Mouse (Mus musculus) midbrain, embryonic 16.5 days (tissue): ENCODE measurements around the gene Dynlt1c. TPM values are rescaled to one million over a fixed set of nuclear protein-coding genes. Genes with fewer than 3 reads are reported as not detected.
"Not testable (repeated sequence)": the region's sequence is repeated elsewhere in the genome, so short reads cannot be mapped to it uniquely, and the experiment has no call there.

ENCODE experiments used
- ATAC-seq: fragments of 200-750 bp; cut with Nextera tagmentation; 2 replicates; pipeline ENCODE4 v1.8.0; 2017; ENCODE audit warnings: moderate TSS enrichment
- H3K27ac ChIP-seq: fragments of 300-500 bp; sonication (generic); 2 replicates; pipeline ENCODE4 v1.5.1; 2014; ENCODE audit warnings: mild to moderate bottlenecking, low read length, mixed read lengths
- H3K27me3 ChIP-seq: fragments of 300-500 bp; sonication (generic); 2 replicates; pipeline ENCODE4 v1.6.1; 2014; ENCODE audit warnings: low read depth, low read length, mixed read lengths; ENCODE audit not compliant: control insufficient read depth, insufficient read depth
- H3K36me3 ChIP-seq: fragments of 300-500 bp; sonication (generic); 2 replicates; pipeline ENCODE4 v1.6.1; 2014; ENCODE audit warnings: mild to moderate bottlenecking, low read length, moderate library complexity, mixed read lengths; ENCODE audit not compliant: control insufficient read depth, insufficient read depth
- H3K4me1 ChIP-seq: fragments of 300-500 bp; sonication (generic); 2 replicates; pipeline ENCODE4 v1.6.1; 2014; ENCODE audit warnings: mild to moderate bottlenecking, low read length, mixed read lengths; ENCODE audit not compliant: control insufficient read depth, insufficient read depth
- H3K4me2 ChIP-seq: fragments of 300-500 bp; sonication (generic); 2 replicates; pipeline ENCODE4 v1.6.1; 2014; ENCODE audit warnings: mild to moderate bottlenecking, low read length, mixed read lengths
- H3K4me3 ChIP-seq: fragments of 300-500 bp; sonication (generic); 2 replicates; pipeline ENCODE4 v1.5.1; 2014; ENCODE audit warnings: low read depth, mild to moderate bottlenecking, low read length, moderate library complexity, mixed read lengths
- H3K9ac ChIP-seq: fragments of 300-500 bp; sonication (generic); 2 replicates; pipeline ENCODE4 v1.6.1; 2014; ENCODE audit warnings: low read depth, low read length, mixed read lengths
- H3K9me3 ChIP-seq: fragments of 300-500 bp; sonication (generic); replicated peaks from 2 replicates; pipeline ENCODE4 v1.6.1; 2014; ENCODE audit warnings: mild to moderate bottlenecking, low read length, mixed read lengths; ENCODE audit not compliant: control insufficient read depth, poor library complexity, severe bottlenecking
- WGBS: fragments of 180-500 bp; shearing (Covaris S2); extraction: QIAGEN DNeasy Blood & Tissue Kit; methylation state at CpG from one replicate; pipeline ENCODE4 v1.1.7; 2014; 5-methylcytosine and 5-hydroxymethylcytosine counted together
- polyA plus RNA-seq: library from polyadenylated mRNA; unstranded; fragments of >200 nt; fragmentation: Nextera tagmentation; extraction: Ambion mirVana; gene quantifications from 2 replicates; pipeline ENCODE4 v1.2.1, GENCODE M21; 2015

Gene Dynlt1c
- polyA plus RNA-seq, 1 experiment from 2014 or later: 61.5 TPM

DNA sequence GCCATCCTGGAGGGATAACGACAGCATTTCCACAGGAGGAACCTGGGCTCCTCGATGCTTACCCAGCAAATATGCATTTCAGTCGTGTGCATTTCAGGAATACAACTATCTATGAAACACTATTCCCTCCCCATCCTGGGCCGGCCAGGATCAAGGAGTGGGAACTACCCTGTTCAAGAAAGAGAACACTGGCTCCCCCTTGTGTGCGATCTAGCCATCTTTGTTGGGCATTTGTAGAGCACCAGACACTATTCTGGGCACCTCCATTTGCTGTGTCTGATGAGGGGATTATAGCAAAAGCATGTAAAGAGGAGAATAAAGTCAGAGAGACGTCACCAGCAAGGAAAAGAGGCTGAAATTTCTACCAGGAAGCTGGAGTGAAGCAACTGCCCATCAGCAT is 12.8 kb upstream of the Dynlt1c start:
- H3K36me3 ChIP-seq, H3K4me3 ChIP-seq, H3K27ac ChIP-seq, H3K4me2 ChIP-seq, H3K9ac ChIP-seq, H3K9me3 ChIP-seq, H3K27me3 ChIP-seq, ATAC-seq, H3K4me1 ChIP-seq: not testable (repeated sequence)
- WGBS: no CpG with 5 or more reads among the region's 6 CpGs

- not testable (repeated sequence) for H3K9ac ChIP-seq, H3K36me3 ChIP-seq, H3K27ac ChIP-seq, ATAC-seq, H3K4me3 ChIP-seq, H3K9me3 ChIP-seq, H3K4me1 ChIP-seq, H3K27me3 ChIP-seq, H3K4me2 ChIP-seq
- WGBS: 99% methylated on average over 2 of the region's 3 CpGs
Observed at GRCm38 (mm10) chr17:6592109-6592508, 9.4 kb upstream of the Dynlt1c start.

- H3K27ac ChIP-seq, H3K4me3 ChIP-seq, H3K9ac ChIP-seq, H3K9me3 ChIP-seq, ATAC-seq, H3K27me3 ChIP-seq, H3K36me3 ChIP-seq, H3K4me2 ChIP-seq, H3K4me1 ChIP-seq: not testable (repeated sequence)
- 43% methylated on average over 3 of the region's 3 CpGs for whole genome bisulfite sequencing
Observed at GRCm38 (mm10) chr17:6593896-6594295, 7.6 kb upstream of the Dynlt1c start.

- H3K9ac ChIP-seq, H3K9me3 ChIP-seq, H3K4me2 ChIP-seq, H3K36me3 ChIP-seq, H3K4me1 ChIP-seq, ATAC-seq, H3K27ac ChIP-seq, H3K27me3 ChIP-seq, H3K4me3 ChIP-seq: not testable (repeated sequence)
- 42% methylated on average over 10 of the region's 15 CpGs for WGBS
Observed at GRCm38 (mm10) chr17:6595776-6596497, 5.5 kb upstream of the Dynlt1c start.

DNA sequence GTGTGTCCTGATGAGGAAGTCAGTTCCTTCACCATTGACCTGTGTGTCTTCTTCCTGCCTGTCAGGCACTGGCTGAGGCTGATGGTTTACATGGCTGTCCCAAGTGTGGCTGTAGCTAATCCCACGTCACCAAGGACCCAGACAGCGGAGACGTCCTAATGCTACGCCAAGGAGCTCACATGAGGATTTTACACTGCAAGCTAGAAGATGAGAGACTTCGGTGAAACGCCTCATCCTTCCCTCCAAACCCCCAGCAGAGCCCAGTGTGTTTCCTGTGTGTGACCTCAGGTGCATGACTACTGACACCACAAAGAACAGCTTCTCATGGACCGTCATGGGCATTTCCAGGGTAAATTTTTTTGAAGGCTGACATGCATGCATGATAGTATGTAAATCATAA is 3.1 kb upstream of the Dynlt1c start:
- 87% methylated on average over 6 of the region's 7 CpGs for WGBS
- not testable (repeated sequence) for H3K9ac ChIP-seq, H3K36me3 ChIP-seq, H3K4me2 ChIP-seq, H3K27ac ChIP-seq, ATAC-seq, H3K9me3 ChIP-seq, H3K27me3 ChIP-seq, H3K4me1 ChIP-seq, H3K4me3 ChIP-seq

GRCm38 (mm10) chr17:6600216-6600911 is 1.1 kb upstream of the Dynlt1c start:
- 95% methylated on average over 5 of the region's 8 CpGs for WGBS
- H3K4me2 ChIP-seq, H3K4me1 ChIP-seq, ATAC-seq, H3K9ac ChIP-seq, H3K27ac ChIP-seq, H3K4me3 ChIP-seq, H3K27me3 ChIP-seq, H3K36me3 ChIP-seq, H3K9me3 ChIP-seq: not testable (repeated sequence)

DNA sequence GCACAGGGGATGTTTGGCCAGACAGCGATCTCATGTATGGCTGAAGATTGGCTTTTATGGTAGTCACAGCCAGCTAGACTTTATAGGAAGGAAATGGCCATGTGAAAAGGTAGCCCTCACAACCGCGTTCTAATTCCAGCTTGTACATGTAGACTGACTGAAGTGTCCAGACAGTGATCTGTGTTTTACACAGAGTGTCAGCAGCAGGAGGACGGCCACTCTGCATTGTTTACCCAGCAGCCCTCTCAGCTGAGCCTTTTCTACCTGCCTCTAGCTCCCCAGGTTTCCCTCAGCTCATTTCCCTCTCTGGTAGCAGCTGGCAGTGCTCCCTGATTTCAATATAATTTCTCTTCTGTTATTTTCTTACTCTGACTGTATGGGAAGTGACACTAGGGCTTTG is 734 bp downstream of the Dynlt1c start:
- not testable (repeated sequence) for H3K36me3 ChIP-seq, H3K9me3 ChIP-seq, H3K9ac ChIP-seq, H3K27ac ChIP-seq, H3K4me2 ChIP-seq, H3K4me3 ChIP-seq, H3K27me3 ChIP-seq, H3K4me1 ChIP-seq
- 13% methylated on average over 3 of the region's 4 CpGs for WGBS
- peak; percentile 50 for ATAC-seq

DNA sequence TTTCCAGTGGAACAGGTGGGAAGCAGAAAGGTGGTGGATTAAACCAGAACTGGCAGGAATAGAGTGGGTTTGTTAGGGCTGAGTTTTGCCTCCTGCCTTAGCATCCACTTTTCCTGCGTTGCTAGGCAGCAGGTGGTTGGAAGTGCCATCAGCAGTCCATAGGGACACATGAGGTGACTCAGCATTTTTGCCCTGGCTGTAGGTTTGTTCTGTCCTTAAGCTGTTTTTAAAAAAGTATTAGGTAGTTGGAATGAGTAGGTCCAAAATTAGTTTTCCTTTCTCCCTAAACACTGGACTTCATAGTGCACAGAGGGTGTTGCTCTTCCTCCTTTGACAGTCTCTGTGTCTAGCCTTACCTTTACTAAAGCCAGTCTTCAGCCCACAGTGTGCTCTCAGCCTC is 3.9 kb downstream of the Dynlt1c start:
- H3K9ac ChIP-seq, H3K4me3 ChIP-seq: not testable (repeated sequence)
- 60% methylated on average over 1 of the region's 1 CpGs for WGBS

DNA sequence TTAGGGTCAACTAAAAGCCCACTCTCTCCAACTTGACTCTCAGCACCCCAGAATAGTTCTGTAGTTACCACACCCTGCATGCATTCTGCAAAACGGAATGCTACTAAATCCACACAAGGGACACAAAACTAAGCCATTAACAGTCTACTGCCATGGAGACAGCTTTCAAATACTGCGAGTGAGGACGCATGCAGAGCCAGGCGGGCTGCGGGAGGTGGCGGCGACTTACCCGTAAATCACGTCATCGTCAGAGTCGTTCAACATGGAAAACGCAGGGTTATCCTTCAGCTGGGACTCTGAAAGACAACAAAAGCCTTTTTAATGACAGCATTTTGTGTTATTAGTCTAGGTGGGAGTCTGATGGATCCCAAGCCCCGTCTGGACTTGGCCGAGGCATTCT is 12.1 kb downstream of the Dynlt1c start:
- not testable (repeated sequence) for H3K4me1 ChIP-seq, ATAC-seq
- WGBS: 92% methylated on average over 11 of the region's 14 CpGs

More for the DNA sequence above, 3.9 kb downstream of the Dynlt1c start:
- not testable (repeated sequence) for H3K9me3 ChIP-seq, H3K4me2 ChIP-seq, H3K36me3 ChIP-seq, ATAC-seq, H3K27ac ChIP-seq, H3K27me3 ChIP-seq, H3K4me1 ChIP-seq

More for the DNA sequence above, 12.1 kb downstream of the Dynlt1c start:
- not testable (repeated sequence) for H3K9me3 ChIP-seq, H3K4me2 ChIP-seq, H3K4me3 ChIP-seq, H3K9ac ChIP-seq, H3K27ac ChIP-seq, H3K27me3 ChIP-seq, H3K36me3 ChIP-seq
